Mouse (Mus musculus) naive thymus-derived CD4-positive, alpha-beta T cell, adult 2 months (primary cell): ENCODE measurements around the gene Gm21319.
"Not testable (repeated sequence)": the region's sequence is repeated elsewhere in the genome, so short reads cannot be mapped to it uniquely, and the experiment has no call there.

Source experiments
- DNase-seq: peaks from one replicate; pipeline ENCODE4 v3.0.0-alpha.2; 2011; ENCODE audit warnings: low read depth

Gm21319 gene

GRCm38 (mm10) chr12:87775655-87776054 lies at the start of gene Gm21319:
Gm21319 (minus strand) TSS chr12:87775755.
- not testable (repeated sequence) for DNase-seq

DNA sequence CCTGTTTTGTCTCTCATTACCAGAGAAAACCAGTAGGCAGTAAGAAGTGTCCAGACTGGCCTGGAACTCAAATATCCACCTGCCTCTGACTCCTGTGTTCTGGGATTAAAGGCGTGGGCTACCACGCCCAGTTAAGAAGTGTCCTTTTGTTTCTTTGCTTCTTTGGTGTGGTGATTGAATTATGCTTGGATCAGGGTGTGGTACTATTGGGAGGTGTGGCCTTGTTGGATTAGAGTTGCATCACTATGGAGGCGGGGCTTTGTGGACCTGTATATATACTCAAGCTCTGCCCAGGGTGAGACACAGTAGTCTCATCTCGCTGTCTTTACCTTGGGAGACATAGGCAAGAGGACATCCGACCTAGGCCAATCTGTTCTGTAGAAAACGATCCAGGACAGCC lies 40.7 kb upstream of the Gm21319 start, which contains the start of gene BB287469:
TSS of gene BB287469 (plus strand) at position 301 of the 400 bp plus-strand sequence.
- DNase-seq: not testable (repeated sequence)

DNA sequence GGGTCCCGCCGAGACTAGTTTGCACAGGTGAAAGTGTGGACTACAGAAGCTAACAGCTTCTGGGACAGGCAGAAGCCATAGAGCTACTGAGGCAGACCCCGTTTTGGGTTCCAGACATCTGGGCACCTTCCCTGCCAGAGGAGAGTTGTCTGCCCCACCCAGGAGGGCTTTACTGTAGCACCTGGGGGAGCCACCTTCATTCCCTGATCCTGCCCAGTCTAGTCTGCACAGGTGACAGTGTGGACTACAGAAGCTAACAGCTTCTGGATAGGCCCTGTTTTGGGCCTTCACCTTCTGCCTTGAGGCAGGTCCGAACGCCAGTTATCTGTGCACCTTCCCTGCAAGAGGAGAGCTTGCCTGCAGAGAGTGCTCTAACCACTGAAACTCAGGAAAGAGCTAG lies 22.4 kb upstream of the Gm21319 start:
- not testable (repeated sequence) for DNase-seq

- not testable (repeated sequence) for DNase-seq
Observed at GRCm38 (mm10) chr12:87795212-87795611, 19.7 kb upstream of the Gm21319 start, which contains the start of gene Gm21936. Gm21936 (plus strand) TSS chr12:87795512.
